14 mouse cellular contexts compared by ENCODE assay signal in the genomic region with DNA sequence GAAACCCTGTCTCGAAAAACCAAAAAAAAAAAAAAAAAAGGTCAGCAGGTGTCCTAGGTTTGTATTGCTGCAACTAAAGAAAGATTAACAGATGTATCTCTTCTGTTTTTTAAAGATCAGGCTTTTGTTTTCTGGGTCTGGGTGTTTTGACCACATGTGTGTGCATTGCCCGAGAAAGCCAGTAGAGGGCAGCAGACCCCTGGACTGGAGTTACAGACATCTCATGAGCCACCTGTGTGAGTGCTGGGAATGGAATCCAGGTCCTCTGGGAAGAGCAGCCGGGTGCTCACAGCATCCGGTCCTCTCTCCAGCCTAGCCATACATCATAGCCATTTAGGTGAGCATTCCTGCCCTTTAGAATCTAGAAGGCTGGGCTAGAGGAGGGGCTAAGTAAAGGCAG. TPM values are rescaled to one million over a fixed set of nuclear protein-coding genes. Genes with fewer than 3 reads are reported as not detected.
A peak's percentile ranks its signal among the peaks of the same experiment; 100 is the strongest.
DNase-seq lines count a peak whose midpoint lies in the region; ATAC-seq and TF ChIP-seq lines count a peak whose summit lies in the region.
"Had no signal": no experiment of that assay in that cellular context is flagged by ENCODE, and none has a peak within 500 bp of the region (broad histone marks: within the 10 kb centered on the region; RNA-seq: fewer than 3 reads in every experiment).

No protein-coding gene starts in this region.

- no peaks in the 10 kb centered on the region for H3K36me3 ChIP-seq in liver, embryonic 11.5 days (ENCODE audit: control insufficient read depth, insufficient read depth, low read length)
- no peaks in the 10 kb centered on the region for H3K36me3 ChIP-seq in liver, embryonic 14.5 days (replicated peaks; ENCODE audit: control insufficient read depth, insufficient read depth, low read depth)
- H3K36me3 ChIP-seq in forebrain, embryonic 13.5 days (ENCODE audit: poor library complexity, severe bottlenecking) = 0 out of 2 replicates have a peak, but pooled peaks cover 1% of the 10 kb centered on the region
- H3K36me3 ChIP-seq: embryonic facial prominence, embryonic 13.5 days; lung, embryonic 15.5 days; midbrain, embryonic 15.5 days had no signal

- no peaks in the 10 kb centered on the region for H3K27me3 ChIP-seq in liver, embryonic 11.5 days (replicated peaks; ENCODE audit: control insufficient read depth, insufficient read depth, low read length)
- H3K27me3 ChIP-seq in liver, embryonic 14.5 days (ENCODE audit: control insufficient read depth, insufficient read depth, low read length) = no peaks in the 10 kb centered on the region
- no peaks in the 10 kb centered on the region for H3K27me3 ChIP-seq in forebrain, embryonic 13.5 days
- H3K27me3 ChIP-seq: lung, embryonic 15.5 days; midbrain, embryonic 15.5 days had no signal

- no peak for TF ChIP-seq EP300 in liver, embryonic 14.5 days (IDR thresholded peaks at IDR 0.05; ENCODE audit: low read depth)

- no peaks in the 10 kb centered on the region for H3K9me3 ChIP-seq in liver, embryonic 11.5 days (ENCODE audit: control insufficient read depth, low read length)
- H3K9me3 ChIP-seq in liver, embryonic 14.5 days (ENCODE audit: control insufficient read depth, low read length) = no peaks in the 10 kb centered on the region
- H3K9me3 ChIP-seq in forebrain, embryonic 13.5 days (replicated peaks) = no peaks in the 10 kb centered on the region
- H3K9me3 ChIP-seq: lung, embryonic 15.5 days; midbrain, embryonic 15.5 days had no signal

- no peak overlapping the region for H3K4me3 ChIP-seq in liver, embryonic 11.5 days (ENCODE audit: low read depth, low read length)
- H3K4me3 ChIP-seq in liver, embryonic 14.5 days (ENCODE audit: insufficient read depth in 1 of 2, low read depth in 2 of 2, low read length in 2 of 2) = no peak overlapping the region
- H3K4me3 ChIP-seq in forebrain, embryonic 13.5 days = no peak overlapping the region
- H3K4me3 ChIP-seq: embryonic facial prominence, embryonic 13.5 days; lung, embryonic 15.5 days; midbrain, embryonic 15.5 days had no signal

- no peak overlapping the region for H3K4me2 ChIP-seq in liver, embryonic 11.5 days
- H3K4me2 ChIP-seq in liver, embryonic 14.5 days (ENCODE audit: low read depth) = no peak overlapping the region
- H3K4me2 ChIP-seq in forebrain, embryonic 13.5 days = no peak overlapping the region
- H3K4me2 ChIP-seq: embryonic facial prominence, embryonic 13.5 days; lung, embryonic 15.5 days; midbrain, embryonic 15.5 days had no signal

- peak; percentile 30 for DNase-seq in liver
- DNase-seq in liver, embryonic 11.5 days (ENCODE audit: low spot score) = no peak
- DNase-seq in CD4-positive helper T cell, adult 2 months (ENCODE audit: low read depth, low spot score) = peak; percentile 17
- peak; percentile 83 for DNase-seq in ES-CJ7 (ENCODE audit: low read depth, low spot score)
- no peak for DNase-seq in liver, embryonic 14.5 days (ENCODE audit: low read depth in 3 of 3, low spot score in 3 of 3)
- DNase-seq in frontal cortex, postnatal 10 days (ENCODE audit: low spot score in 2 of 2) = no peak
- DNase-seq: cerebellum, adult 9-10 months; heart, postnatal 10 days; right cerebral cortex, postnatal 14 days had no signal

- no peak overlapping the region for H3K27ac ChIP-seq in liver, embryonic 11.5 days (ENCODE audit: low read depth, low read length)
- H3K27ac ChIP-seq in liver, embryonic 14.5 days = no peak overlapping the region
- no peak overlapping the region for H3K27ac ChIP-seq in forebrain, embryonic 13.5 days
- H3K27ac ChIP-seq: embryonic facial prominence, embryonic 13.5 days; lung, embryonic 15.5 days; midbrain, embryonic 15.5 days had no signal

- no peaks in the 10 kb centered on the region; the same call in 1 of the 2 replicates for H3K4me1 ChIP-seq in liver, embryonic 11.5 days (replicated peaks; ENCODE audit: control insufficient read depth, insufficient read depth, low read length)
- H3K4me1 ChIP-seq in liver, embryonic 14.5 days (replicated peaks; ENCODE audit: control insufficient read depth in 2 of 2, insufficient read depth in 2 of 2, low read length in 1 of 2) = peaks cover 0 to 5% of the 10 kb centered on the region in 2 experiments; a peak in 2 of 4 replicates
- H3K4me1 ChIP-seq in forebrain, embryonic 13.5 days = peaks cover 6% of the 10 kb centered on the region; the same call in 1 of the 2 replicates

- peak; percentile 69 for TF ChIP-seq CTCF in liver, embryonic 14.5 days (IDR thresholded peaks at IDR 0.05; ENCODE audit: low read depth)

- H3K9ac ChIP-seq in liver, embryonic 11.5 days (ENCODE audit: low read depth, low read length) = no peak overlapping the region
- H3K9ac ChIP-seq in liver, embryonic 14.5 days (replicated peaks) = no peak overlapping the region
- no peak overlapping the region for H3K9ac ChIP-seq in forebrain, embryonic 13.5 days
- H3K9ac ChIP-seq: embryonic facial prominence, embryonic 13.5 days; lung, embryonic 15.5 days; midbrain, embryonic 15.5 days had no signal

- 78% methylated on average over 4 of the region's 4 CpGs for WGBS in liver, embryonic 11.5 days
- 58% methylated on average over 4 of the region's 4 CpGs for WGBS in liver, embryonic 14.5 days (ENCODE audit: insufficient replicate concordance)
- 91% methylated on average over 4 of the region's 4 CpGs for WGBS in forebrain, embryonic 13.5 days

- no peak for ATAC-seq in liver, embryonic 11.5 days (replicated peaks; ENCODE audit: low FRiP score)
- no peak for ATAC-seq in liver, embryonic 14.5 days (ENCODE audit: insufficient read depth)
- ATAC-seq in forebrain, embryonic 13.5 days = no peak
- ATAC-seq: midbrain, embryonic 15.5 days had no signal

RNA-seq across cellular contexts. Expression of a gene that starts 14.8 kb away (rescaled TPM):
- 1.2 and 2.1 TPM in 2 replicates for polyA plus RNA-seq in liver, embryonic 11.5 days (2014; fragmentation: Nextera tagmentation; extraction: Ambion mirVana)
- polyA plus RNA-seq in liver, embryonic 14.5 days (2012; rRNA removed) = not detected in 2 replicates
- not detected in 2 replicates for polyA plus RNA-seq in liver, embryonic 14.5 days (2014; fragmentation: Nextera tagmentation; extraction: Ambion mirVana)
- polyA plus RNA-seq in forebrain, embryonic 13.5 days (2015; fragmentation: Nextera tagmentation; extraction: Ambion mirVana) = 3.0 and 4.1 TPM in 2 replicates
- polyA plus RNA-seq: large intestine, adult 2 months had no signal

RNA-seq across cellular contexts. Expression of a gene that starts 52.2 kb away (rescaled TPM):
- 960 and 1,037 TPM in 2 replicates for polyA plus RNA-seq in liver, embryonic 11.5 days (2014; fragmentation: Nextera tagmentation; extraction: Ambion mirVana)
- polyA plus RNA-seq in liver, embryonic 14.5 days (2012; rRNA removed) = 222 and 368 TPM in 2 replicates
- polyA plus RNA-seq in liver, embryonic 14.5 days (2014; fragmentation: Nextera tagmentation; extraction: Ambion mirVana) = 457 and 507 TPM in 2 replicates
- polyA plus RNA-seq in forebrain, embryonic 13.5 days (2015; fragmentation: Nextera tagmentation; extraction: Ambion mirVana) = 514 and 545 TPM in 2 replicates

RNA-seq across cellular contexts. Expression of a gene that starts 58.9 kb away (rescaled TPM):
- 0.08 TPM in 1 of 2 replicates, not detected in the other for polyA plus RNA-seq in liver, embryonic 11.5 days (2014; fragmentation: Nextera tagmentation; extraction: Ambion mirVana)
- polyA plus RNA-seq in liver, embryonic 14.5 days (2012; rRNA removed) = 0.04 TPM in 2 replicates
- polyA plus RNA-seq in liver, embryonic 14.5 days (2014; fragmentation: Nextera tagmentation; extraction: Ambion mirVana) = not detected in 2 replicates
- 0.57 and 1.5 TPM in 2 replicates for polyA plus RNA-seq in forebrain, embryonic 13.5 days (2015; fragmentation: Nextera tagmentation; extraction: Ambion mirVana)

Comparison
In these comparisons a context has a peak if more than half of its experiments do, and no peak if none do; other contexts are left out.
1. DNase-seq: peak in liver (single experiment), CD4-positive helper T cell, adult 2 months (single experiment) and ES-CJ7 (single experiment); none in liver, embryonic 11.5 days (single experiment), liver, embryonic 14.5 days (0 of 3) and frontal cortex, postnatal 10 days (0 of 2).